Mouse (Mus musculus) liver, embryonic 16.5 days (tissue): ENCODE results near the gene Specc1. TPM values are rescaled to one million over a fixed set of nuclear protein-coding genes. Genes with fewer than 3 reads are reported as not detected.

ENCODE experiments used
- ATAC-seq: fragments of 200-750 bp; cut with Nextera tagmentation; 2 replicates; pipeline ENCODE4 v1.8.0; 2017; ENCODE audit warnings: low read depth, mild to moderate bottlenecking, moderate number of reproducible peaks, moderate library complexity
- H3K27ac ChIP-seq: fragments of 300-500 bp; sonication (generic); 2 replicates; pipeline ENCODE4 v1.5.1; 2014; ENCODE audit warnings: mild to moderate bottlenecking, low read length
- H3K27me3 ChIP-seq: fragments of 300-500 bp; sonication (generic); 2 replicates; pipeline ENCODE4 v1.6.1; 2014; ENCODE audit warnings: low read depth, low read length, mixed read lengths; ENCODE audit not compliant: control insufficient read depth, insufficient read depth
- H3K36me3 ChIP-seq: fragments of 300-500 bp; sonication (generic); 2 replicates; pipeline ENCODE4 v1.6.1; 2014; ENCODE audit warnings: mild to moderate bottlenecking; ENCODE audit not compliant: control insufficient read depth, insufficient read depth
- H3K4me1 ChIP-seq: fragments of 300-500 bp; sonication (generic); 2 replicates; pipeline ENCODE4 v1.6.1; 2014; ENCODE audit warnings: low read depth, low read length, mixed read lengths; ENCODE audit not compliant: control insufficient read depth
- H3K4me2 ChIP-seq: fragments of 300-500 bp; sonication (generic); 2 replicates; pipeline ENCODE4 v1.6.1; 2014; ENCODE audit warnings: low read depth, low read length, mixed read lengths
- H3K4me3 ChIP-seq: fragments of 300-500 bp; sonication (generic); 2 replicates; pipeline ENCODE4 v1.5.1; 2014; ENCODE audit warnings: low read depth, mild to moderate bottlenecking, low read length
- H3K9ac ChIP-seq: fragments of 300-500 bp; sonication (generic); 2 replicates; pipeline ENCODE4 v1.6.1; 2014; ENCODE audit warnings: low read depth, low read length
- H3K9me3 ChIP-seq: fragments of 300-500 bp; sonication (generic); replicated peaks from 2 replicates; pipeline ENCODE4 v1.6.1; 2016; ENCODE audit warnings: low read length; ENCODE audit not compliant: control insufficient read depth
- WGBS: fragments of 180-500 bp; shearing (Covaris S2); extraction: QIAGEN DNeasy Blood & Tissue Kit; methylation state at CpG from one replicate; pipeline ENCODE4 v1.1.7; 2014; ENCODE audit not compliant: insufficient replicate concordance; 5-methylcytosine and 5-hydroxymethylcytosine counted together
- polyA plus RNA-seq: library from polyadenylated mRNA; unstranded; fragments of >200 nt; fragmentation: Nextera tagmentation; extraction: Ambion mirVana; gene quantifications from 2 replicates; pipeline ENCODE4 v1.2.1, GENCODE M21; 2015

Gene Specc1
- polyA plus RNA-seq, 1 experiment from 2014 or later: 58.6 TPM

- H3K4me1 ChIP-seq: no peaks in the 10 kb centered on the region
- no peak overlapping the region for H3K4me3 ChIP-seq
- no peak overlapping the region for H3K9ac ChIP-seq
- WGBS: 66% methylated on average over 3 of the region's 3 CpGs
- no peaks in the 10 kb centered on the region for H3K9me3 ChIP-seq
- H3K27me3 ChIP-seq: no peaks in the 10 kb centered on the region
- no peak overlapping the region for H3K27ac ChIP-seq
- H3K36me3 ChIP-seq: no peaks in the 10 kb centered on the region
- ATAC-seq: no peak
- H3K4me2 ChIP-seq: no peak overlapping the region
These were observed 235.5 kb downstream of the Specc1 start for GRCm38 (mm10) chr11:62192050-62192449.

- H3K4me2 ChIP-seq: no peak overlapping the region
- ATAC-seq: no peak
- H3K27me3 ChIP-seq: no peaks in the 10 kb centered on the region
- no peaks in the 10 kb centered on the region for H3K4me1 ChIP-seq
- 87% methylated on average over 3 of the region's 3 CpGs for WGBS
- H3K36me3 ChIP-seq: no peaks in the 10 kb centered on the region
- H3K9me3 ChIP-seq: no peaks in the 10 kb centered on the region
- no peak overlapping the region for H3K9ac ChIP-seq
- H3K27ac ChIP-seq: no peak overlapping the region
- H3K4me3 ChIP-seq: no peak overlapping the region
These were observed 236.6 kb downstream of the Specc1 start for GRCm38 (mm10) chr11:62193116-62193515.

- no peak overlapping the region for H3K9ac ChIP-seq
- H3K4me3 ChIP-seq: no peak overlapping the region
- H3K4me2 ChIP-seq: no peak overlapping the region
- no peaks in the 10 kb centered on the region for H3K27me3 ChIP-seq
- no peaks in the 10 kb centered on the region for H3K4me1 ChIP-seq
- no peaks in the 10 kb centered on the region for H3K36me3 ChIP-seq
- no peak overlapping the region for H3K27ac ChIP-seq
- no peak for ATAC-seq
- no peaks in the 10 kb centered on the region for H3K9me3 ChIP-seq
These were observed 237.7 kb downstream of the Specc1 start for GRCm38 (mm10) chr11:62194217-62194616.

GRCm38 (mm10) chr11:62200901-62201512, 244.4 kb downstream of the Specc1 start:
- no peak overlapping the region for H3K4me2 ChIP-seq
- H3K4me1 ChIP-seq: no peaks in the 10 kb centered on the region
- H3K27me3 ChIP-seq: no peaks in the 10 kb centered on the region
- H3K4me3 ChIP-seq: no peak overlapping the region
- H3K27ac ChIP-seq: no peak overlapping the region
- no peak for ATAC-seq
- peaks cover 1% of the 10 kb centered on the region; the same call in 1 of the 2 replicates for H3K36me3 ChIP-seq
- WGBS: 70% methylated on average over 5 of the region's 5 CpGs
- H3K9me3 ChIP-seq: no peaks in the 10 kb centered on the region
- H3K9ac ChIP-seq: no peak overlapping the region

GRCm38 (mm10) chr11:62202645-62203044, 246.1 kb downstream of the Specc1 start:
- Histone ChIP-seq H3K4me3 (no peak overlapping the region), H3K9me3 (no peaks in the 10 kb centered on the region), H3K4me2 (no peak overlapping the region), H3K27me3 (no peaks in the 10 kb centered on the region), H3K27ac (no peak overlapping the region), H3K9ac (no peak overlapping the region), H3K36me3 (peaks cover 2% of the 10 kb centered on the region; the same call in 1 of the 2 replicates), H3K4me1 (no peaks in the 10 kb centered on the region)
- WGBS: 86% methylated on average over 1 of the region's 1 CpGs
- no peak for ATAC-seq

DNA sequence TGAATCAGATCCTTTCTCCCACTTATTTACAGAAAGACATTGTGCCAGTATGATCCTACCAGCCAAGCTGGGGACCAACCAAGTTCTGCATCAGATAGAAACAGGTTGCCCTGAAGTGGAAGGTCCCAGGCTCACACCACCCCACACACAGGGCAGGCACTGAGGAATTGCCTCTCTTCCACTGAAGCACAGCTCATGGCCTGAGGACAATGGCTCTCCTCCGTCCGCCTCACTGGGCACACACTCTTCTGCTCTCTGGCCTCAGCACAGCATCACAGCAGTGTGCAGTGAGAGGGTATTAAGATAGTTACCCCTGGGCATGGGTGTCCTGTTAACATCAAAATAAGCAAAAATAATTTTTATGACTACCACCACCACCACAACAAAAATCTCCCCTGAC, 252.5 kb downstream of the Specc1 start:
- no peak for ATAC-seq

DNA sequence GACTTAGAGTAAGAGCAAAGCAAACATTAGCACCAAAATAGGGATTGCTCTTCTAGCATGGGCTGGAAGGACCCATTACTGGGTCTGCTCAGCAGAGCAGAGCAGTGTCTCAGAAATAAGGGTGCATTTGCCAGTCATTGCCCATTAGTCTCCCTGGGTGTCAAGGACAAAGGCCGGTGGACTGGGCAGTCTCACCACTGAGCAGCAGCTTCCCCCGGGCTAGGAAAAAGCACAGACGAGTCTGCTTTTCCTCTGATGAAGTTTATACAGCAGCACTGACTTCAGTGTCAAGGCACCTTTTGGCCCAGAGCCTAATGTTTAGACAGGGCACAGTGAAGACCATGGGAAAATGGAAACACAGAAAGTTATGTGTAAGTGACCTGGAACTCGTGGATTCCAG, 253.3 kb downstream of the Specc1 start:
- 72% methylated on average over 4 of the region's 4 CpGs for WGBS
- H3K4me2 ChIP-seq: no peak overlapping the region
- no peaks in the 10 kb centered on the region for H3K9me3 ChIP-seq
- no peak overlapping the region for H3K4me3 ChIP-seq
- no peak overlapping the region for H3K9ac ChIP-seq
- H3K36me3 ChIP-seq: peaks cover 2% of the 10 kb centered on the region; the same call in 1 of the 2 replicates
- no peaks in the 10 kb centered on the region for H3K4me1 ChIP-seq
- H3K27me3 ChIP-seq: no peaks in the 10 kb centered on the region
- H3K27ac ChIP-seq: no peak overlapping the region
- ATAC-seq: no peak

More for the DNA sequence above, 252.5 kb downstream of the Specc1 start:
- Histone ChIP-seq H3K4me1 (no peaks in the 10 kb centered on the region), H3K27me3 (no peaks in the 10 kb centered on the region), H3K27ac (no peak overlapping the region), H3K4me2 (no peak overlapping the region), H3K36me3 (peaks cover 2% of the 10 kb centered on the region; the same call in 1 of the 2 replicates), H3K4me3 (no peak overlapping the region), H3K9ac (no peak overlapping the region), H3K9me3 (no peaks in the 10 kb centered on the region)
- 94% methylated on average over 2 of the region's 2 CpGs for WGBS

DNA sequence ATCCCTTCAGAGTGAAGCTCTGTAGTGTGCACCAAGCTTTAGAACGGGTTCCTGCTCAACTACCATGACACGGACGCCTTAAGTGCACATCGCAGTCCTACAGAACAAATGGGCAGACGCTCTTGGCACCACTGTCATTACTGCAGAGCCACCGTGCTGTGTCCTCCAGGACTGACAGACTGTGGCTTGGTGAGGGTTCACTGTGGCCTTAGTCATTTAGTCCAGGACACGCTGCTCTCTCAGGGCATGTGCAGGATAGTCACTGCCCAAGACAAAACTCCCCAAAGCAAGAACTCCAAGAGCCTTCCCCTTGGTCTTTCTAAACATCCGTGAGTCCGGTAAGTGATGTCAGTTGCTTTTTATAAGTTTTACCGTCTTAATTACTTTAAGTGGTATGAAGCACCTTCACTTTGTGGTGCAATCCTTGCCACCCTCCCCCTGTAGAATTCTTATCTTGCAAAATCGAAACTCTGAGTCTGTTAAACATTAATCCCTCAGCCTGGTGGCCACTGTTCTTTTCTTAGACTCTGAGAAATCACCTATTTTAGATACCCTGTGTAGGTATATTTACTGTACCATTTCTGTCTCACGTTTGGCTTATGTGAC, 256.9 kb downstream of the Specc1 start:
- H3K36me3 ChIP-seq: no peaks in the 10 kb centered on the region
- ATAC-seq: peak; percentile 41
- no peak overlapping the region for H3K4me3 ChIP-seq

GRCm38 (mm10) chr11:62215107-62215506, 258.5 kb downstream of the Specc1 start:
- Histone ChIP-seq H3K9ac (no peak overlapping the region), H3K4me2 (no peak overlapping the region), H3K4me3 (no peak overlapping the region), H3K36me3 (no peaks in the 10 kb centered on the region), H3K9me3 (no peaks in the 10 kb centered on the region), H3K27me3 (no peaks in the 10 kb centered on the region), H3K4me1 (no peaks in the 10 kb centered on the region; the same call in 1 of the 2 replicates), H3K27ac (no peak overlapping the region)
- WGBS: 58% methylated on average over 2 of the region's 2 CpGs
- ATAC-seq: no peak

More for the DNA sequence above, 256.9 kb downstream of the Specc1 start:
- Histone ChIP-seq H3K9me3 (no peaks in the 10 kb centered on the region), H3K27me3 (no peaks in the 10 kb centered on the region), H3K4me2 (no peak overlapping the region), H3K27ac (no peak overlapping the region), H3K4me1 (no peaks in the 10 kb centered on the region; the same call in 1 of the 2 replicates), H3K9ac (no peak overlapping the region)
- WGBS: 78% methylated on average over 12 of the region's 12 CpGs
